Mouse (Mus musculus): Measurements from ENCODE around the gene Snrpb. TPM values are rescaled to one million over a fixed set of nuclear protein-coding genes. Genes with fewer than 3 reads are reported as not detected.

The Snrpb gene
- polyA plus RNA-seq, 1 experiment from 2014 or later: 898 TPM

Other genes with a start within 250 kb of the Snrpb start
- not detected in 2 replicates for gene Tgm3, start 167.1 kb downstream of the Snrpb start, polyA plus RNA-seq (2016; fragmentation: Nextera tagmentation; extraction: Ambion mirVana)
- not detected in 2 replicates for gene Tgm6, start 67.0 kb downstream of the Snrpb start, polyA plus RNA-seq (2016; fragmentation: Nextera tagmentation; extraction: Ambion mirVana)
- gene Tmc2, start 15.8 kb upstream of the Snrpb start, polyA plus RNA-seq (2016; fragmentation: Nextera tagmentation; extraction: Ambion mirVana): not detected in 2 replicates
- gene Nop56, start 95.0 kb upstream of the Snrpb start, polyA plus RNA-seq (2016; fragmentation: Nextera tagmentation; extraction: Ambion mirVana): 471 and 485 TPM in 2 replicates
- 126 TPM in 2 replicates for gene Idh3b, start 105.1 kb upstream of the Snrpb start, polyA plus RNA-seq (2016; fragmentation: Nextera tagmentation; extraction: Ambion mirVana)
- gene Ebf4, start 115.8 kb upstream of the Snrpb start, polyA plus RNA-seq (2016; fragmentation: Nextera tagmentation; extraction: Ambion mirVana): 0.80 and 0.82 TPM in 2 replicates
- 63.6 and 69.7 TPM in 2 replicates for gene Cpxm1, start 218.2 kb upstream of the Snrpb start, polyA plus RNA-seq (2016; fragmentation: Nextera tagmentation; extraction: Ambion mirVana)
- gene Gm28372, start 225.8 kb upstream of the Snrpb start, polyA plus RNA-seq (2016; fragmentation: Nextera tagmentation; extraction: Ambion mirVana): 0.08 TPM in 1 of 2 replicates, not detected in the other
- gene 1700020A23Rik, start 225.9 kb upstream of the Snrpb start, polyA plus RNA-seq (2016; fragmentation: Nextera tagmentation; extraction: Ambion mirVana): not detected in 2 replicates
- not detected in 2 replicates for gene Tmem239, start 227.1 kb upstream of the Snrpb start, polyA plus RNA-seq (2016; fragmentation: Nextera tagmentation; extraction: Ambion mirVana)
- 112 and 122 TPM in 2 replicates for gene Vps16, start 244.9 kb upstream of the Snrpb start, polyA plus RNA-seq (2016; fragmentation: Nextera tagmentation; extraction: Ambion mirVana)
- 13.9 and 14.0 TPM in 2 replicates for gene Pced1a, start 245.3 kb upstream of the Snrpb start, polyA plus RNA-seq (2016; fragmentation: Nextera tagmentation; extraction: Ambion mirVana)

All from embryonic facial prominence, embryonic 10.5 days (tissue).